Mouse (Mus musculus): ENCODE measurements around the gene Nanog.
"Not testable (repeated sequence)": the region's sequence is repeated elsewhere in the genome, so short reads cannot be mapped to it uniquely, and the experiment has no call there.

Gene Nanog

DNA sequence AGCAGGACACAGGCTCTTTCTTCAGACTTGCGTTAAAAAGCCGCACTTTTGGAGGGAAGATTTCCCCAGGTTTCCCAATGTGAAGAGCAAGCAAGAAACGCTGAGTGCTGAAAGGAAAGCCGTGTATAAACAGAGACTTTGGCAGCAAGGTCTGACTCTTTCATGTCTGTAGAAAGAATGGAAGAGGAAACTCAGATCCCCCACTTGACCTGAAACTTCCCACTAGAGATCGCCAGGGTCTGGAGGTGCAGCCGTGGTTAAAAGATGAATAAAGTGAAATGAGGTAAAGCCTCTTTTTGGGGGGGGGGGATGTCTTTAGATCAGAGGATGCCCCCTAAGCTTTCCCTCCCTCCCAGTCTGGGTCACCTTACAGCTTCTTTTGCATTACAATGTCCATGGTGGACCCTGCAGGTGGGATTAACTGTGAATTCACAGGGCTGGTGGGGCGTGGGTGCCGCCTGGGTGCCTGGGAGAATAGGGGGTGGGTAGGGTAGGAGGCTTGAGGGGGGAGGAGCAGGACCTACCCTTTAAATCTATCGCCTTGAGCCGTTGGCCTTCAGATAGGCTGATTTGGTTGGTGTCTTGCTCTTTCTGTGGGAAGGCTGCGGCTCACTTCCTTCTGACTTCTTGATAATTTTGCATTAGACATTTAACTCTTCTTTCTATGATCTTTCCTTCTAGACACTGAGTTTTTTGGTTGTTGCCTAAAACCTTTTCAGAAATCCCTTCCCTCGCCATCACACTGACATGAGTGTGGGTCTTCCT is at the start of gene Nanog:
Gene Nanog (plus strand): TSS at position 454 of the 765 bp plus-strand sequence.
- no peak for DNase-seq

DNA sequence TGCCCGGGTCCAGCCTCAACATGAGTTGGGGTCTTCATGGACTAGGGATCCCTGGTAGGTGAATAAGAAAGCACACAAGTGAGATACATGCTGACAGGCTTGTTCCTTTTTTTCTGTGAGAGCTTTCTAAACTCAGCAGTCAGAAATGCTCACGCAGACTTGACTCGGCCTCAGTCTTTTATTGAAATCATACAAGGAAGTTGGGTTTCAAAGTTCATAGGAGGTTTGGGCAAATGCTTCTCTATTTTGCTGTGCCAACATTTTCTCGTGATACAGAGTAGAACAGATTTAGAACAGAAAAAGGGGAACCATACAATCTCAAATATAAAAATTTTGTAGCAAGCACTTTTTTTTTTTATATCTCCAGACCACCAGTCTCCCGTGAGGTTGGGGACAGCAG is 49.7 kb upstream of the Nanog start:
- DNase-seq = no peak

- no peak for DNase-seq
Observed at GRCm38 (mm10) chr6:122659567-122659966, 47.7 kb upstream of the Nanog start.

- DNase-seq = peak; percentile 40
Observed at GRCm38 (mm10) chr6:122660601-122661379, 46.5 kb upstream of the Nanog start.

DNA sequence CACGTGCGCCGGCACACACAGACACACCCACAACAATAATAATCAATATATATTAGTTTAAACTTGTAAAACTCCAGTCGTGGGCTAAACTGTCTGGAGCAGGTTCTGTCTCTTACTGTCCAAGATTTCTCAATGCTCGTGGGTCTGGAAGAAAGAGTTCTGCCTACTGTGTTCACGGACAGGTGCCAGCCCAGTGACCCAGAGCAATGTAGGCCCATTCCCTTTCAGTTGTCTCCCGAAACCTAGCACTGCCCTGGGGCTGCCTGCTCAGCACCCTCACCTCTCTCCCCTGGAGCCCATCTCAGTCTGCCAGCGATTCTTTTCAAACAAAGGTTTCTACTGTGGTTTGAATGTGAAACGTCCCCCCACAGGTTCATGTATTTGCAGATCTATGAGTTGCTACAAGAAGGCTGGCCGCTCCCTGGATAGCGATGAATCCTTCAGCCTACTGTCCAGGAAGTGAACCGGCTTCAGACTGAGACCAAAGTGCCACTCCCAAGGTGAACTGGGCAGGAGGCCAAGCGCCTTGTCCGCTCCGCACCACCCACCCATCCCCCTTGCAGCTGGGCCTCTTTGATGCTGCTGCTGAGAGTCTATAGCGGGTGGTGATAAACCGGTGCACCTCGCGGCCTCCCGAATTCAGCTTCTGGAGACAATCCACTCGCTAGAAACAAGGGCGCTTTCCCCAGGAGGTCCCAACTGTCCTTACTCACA is 44.6 kb upstream of the Nanog start:
- DNase-seq = peak; percentile 72

DNA sequence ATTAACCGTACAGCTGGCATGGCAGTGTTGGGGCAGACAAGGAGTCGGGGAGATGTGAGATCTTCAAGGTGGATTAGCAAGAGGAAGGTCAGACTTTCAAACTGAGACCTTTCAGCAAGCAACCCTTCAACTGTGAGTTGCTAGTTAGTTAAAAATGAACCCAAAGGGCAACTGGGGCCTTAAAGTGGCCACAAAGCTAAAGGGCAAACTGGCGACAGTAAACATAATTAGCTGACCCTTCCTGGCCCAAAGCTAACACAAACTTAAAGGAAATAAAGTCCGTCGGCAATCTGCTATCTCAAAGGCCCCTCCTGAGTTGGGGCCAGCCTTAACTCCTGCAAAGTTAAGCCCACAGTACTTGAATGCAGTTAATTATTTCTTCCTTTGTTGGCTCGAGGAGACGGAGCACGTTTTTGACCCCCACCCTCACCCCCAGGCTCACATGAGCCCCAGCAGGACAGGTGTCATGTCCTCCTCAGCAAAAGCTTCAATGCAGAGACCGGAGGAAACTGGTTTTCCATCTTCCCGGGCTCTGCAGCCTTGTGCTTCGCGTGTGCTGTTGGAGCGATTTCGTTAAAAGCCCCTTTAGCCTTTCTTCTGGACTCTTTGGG is 43.6 kb upstream of the Nanog start:
- DNase-seq = peak; percentile 25

DNA sequence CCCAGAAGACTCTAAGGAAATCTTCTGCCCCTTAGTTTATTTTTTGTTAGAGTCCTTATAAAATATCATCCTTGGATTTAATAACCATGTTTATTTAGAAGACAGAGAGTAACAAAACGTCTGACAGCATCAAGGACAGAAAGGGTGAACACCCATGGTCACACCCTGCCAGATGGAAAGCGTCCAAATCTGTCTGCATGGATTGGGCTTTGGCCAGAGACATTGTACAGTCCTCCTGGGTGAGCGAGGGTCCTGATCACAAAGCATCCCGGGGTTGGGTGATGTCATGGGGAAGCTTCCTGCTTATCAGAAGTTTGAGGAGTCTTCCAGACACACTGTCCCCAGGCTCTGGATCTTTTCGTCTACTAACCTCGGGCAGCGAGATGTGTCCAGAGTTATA is 41.4 kb upstream of the Nanog start:
- peak; percentile 24 for DNase-seq

DNA sequence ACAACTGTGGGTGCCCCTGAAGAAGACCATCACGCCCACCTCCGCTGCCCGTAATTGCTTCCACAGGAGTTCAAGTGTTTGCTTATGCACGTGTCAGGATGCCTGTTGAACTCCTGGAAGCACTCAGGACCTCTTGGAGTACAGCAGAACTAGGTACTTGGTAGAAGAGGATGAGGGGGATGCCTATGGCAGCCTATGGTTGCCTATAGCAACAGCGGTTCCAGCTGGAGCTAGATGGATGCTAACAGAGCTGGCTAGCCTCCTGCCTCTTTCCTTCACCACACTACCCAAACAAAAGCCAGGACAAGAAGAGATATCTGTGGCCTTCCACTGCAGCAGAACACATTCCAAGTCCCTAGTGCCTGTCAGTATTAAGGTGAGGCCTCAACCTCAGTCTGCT is 39.6 kb upstream of the Nanog start:
- no peak for DNase-seq

GRCm38 (mm10) chr6:122668823-122669222 is 38.5 kb upstream of the Nanog start:
- DNase-seq = no peak

- peak; percentile 93 for DNase-seq
Observed at GRCm38 (mm10) chr6:122669406-122670200, 37.7 kb upstream of the Nanog start.

- DNase-seq = no peak
Observed at GRCm38 (mm10) chr6:122670201-122670551, 37.1 kb upstream of the Nanog start.

GRCm38 (mm10) chr6:122670841-122671240 is 36.4 kb upstream of the Nanog start:
- no peak for DNase-seq

- DNase-seq = no peak
Observed at GRCm38 (mm10) chr6:122672746-122673145, 34.5 kb upstream of the Nanog start.

- DNase-seq = no peak
Observed at GRCm38 (mm10) chr6:122682646-122683045, 24.6 kb upstream of the Nanog start.

GRCm38 (mm10) chr6:122686709-122687108 is 20.6 kb upstream of the Nanog start:
- no peak for DNase-seq

DNA sequence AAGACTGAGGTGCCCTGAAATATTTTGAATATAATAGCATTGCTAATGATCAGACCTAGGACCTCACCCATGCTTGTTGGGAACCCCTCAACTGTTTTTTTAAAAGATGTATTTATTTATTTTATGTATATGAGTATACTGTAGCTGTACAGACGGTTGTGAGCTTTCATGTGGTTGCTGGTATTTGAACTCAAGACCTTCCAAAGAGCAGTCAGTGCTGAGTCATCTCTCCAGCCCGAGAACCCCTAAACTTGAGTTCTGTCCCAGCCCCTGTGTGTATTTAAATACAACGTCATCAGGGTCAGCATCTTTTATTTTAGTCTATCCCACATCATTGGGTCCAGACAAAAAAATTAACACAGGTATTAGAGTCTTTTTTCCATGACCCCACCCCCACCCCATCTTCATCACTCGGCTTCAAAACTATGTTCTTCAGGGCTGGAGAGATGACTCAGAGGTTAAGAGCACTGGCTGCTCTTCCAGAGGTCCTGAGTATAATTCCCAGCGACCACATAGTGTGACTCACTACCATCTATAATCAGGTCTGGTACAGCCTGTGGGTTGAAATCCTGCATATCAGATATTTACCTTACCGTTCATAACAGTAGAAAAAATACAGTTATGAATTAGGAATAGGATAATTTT is 17.8 kb upstream of the Nanog start:
- DNase-seq = no peak

GRCm38 (mm10) chr6:122690082-122690481 is 17.2 kb upstream of the Nanog start:
- no peak for DNase-seq

GRCm38 (mm10) chr6:122695398-122695797 is 11.9 kb upstream of the Nanog start:
- no peak for DNase-seq

DNA sequence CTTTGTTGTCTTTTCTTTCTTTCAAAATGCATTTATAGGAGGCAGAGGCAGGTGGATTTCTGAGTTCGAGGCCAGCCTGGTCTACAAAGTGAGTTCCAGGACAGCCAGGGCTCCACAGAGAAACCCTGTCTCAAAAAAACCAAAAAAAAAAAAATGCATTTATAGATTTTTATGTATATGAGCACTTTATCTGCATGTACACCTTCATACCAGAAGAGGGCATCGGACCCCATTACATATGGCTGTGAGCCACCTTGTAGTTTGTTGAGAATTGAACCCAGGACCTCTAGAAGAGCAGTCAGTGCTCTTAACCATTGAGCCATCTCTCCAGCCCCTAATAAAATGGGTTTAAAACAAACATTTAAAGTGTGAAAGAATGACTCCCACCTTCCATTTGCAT is 7.7 kb upstream of the Nanog start:
- DNase-seq = not testable (repeated sequence)

DNA sequence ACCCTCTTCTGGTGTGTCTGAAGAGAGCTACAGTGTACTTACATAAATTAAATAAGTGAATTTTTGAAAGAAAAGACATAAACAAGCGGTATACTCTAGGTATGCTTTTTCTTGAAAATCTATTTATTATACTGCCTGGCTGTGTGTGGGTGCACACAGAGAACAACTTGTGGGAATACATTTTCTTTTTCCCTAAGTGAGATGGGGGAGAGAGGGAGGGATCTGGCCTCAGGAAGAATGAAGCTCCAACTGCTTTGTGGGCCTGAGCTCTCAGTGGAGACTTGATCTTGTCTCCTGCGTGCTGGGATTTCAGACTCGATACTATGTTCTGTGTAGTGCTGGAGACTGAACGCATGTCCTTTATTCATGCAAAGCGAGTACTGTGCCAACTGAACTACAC is 5.5 kb upstream of the Nanog start:
- DNase-seq = no peak

- peak; percentile 70 for DNase-seq
Observed at GRCm38 (mm10) chr6:122702480-122703124, 4.7 kb upstream of the Nanog start.
